Mouse (Mus musculus) ES-Bruce4 (cell line): ENCODE measurements at regions not wholly inside any gene's neighbourhood (a gene's known extent, or its start where the extent isn't known, plus 50 kb on each side); places are given as distances from the start of the nearest gene placed in this dataset.

Experiments
- CTCF ChIP-seq: IDR thresholded peaks from one replicate; pipeline ENCODE4 v1.8.1; 2011; ENCODE audit warnings: low read depth, low read length
- POLR2A ChIP-seq: IDR thresholded peaks from one replicate; pipeline ENCODE4 v1.8.1; 2011; ENCODE audit warnings: low read length; ENCODE audit not compliant: insufficient read depth

- TF ChIP-seq CTCF (no peak), POLR2A (no peak)
Observed at GRCm38 (mm10) chr4:56161257-56161594, 578.6 kb upstream of the Gm26657 start.
